Mouse (Mus musculus) mouse trophoblast stem cell (cell line): ENCODE results near the gene Eml6.
"Not testable (repeated sequence)": the region's sequence is repeated elsewhere in the genome, so short reads cannot be mapped to it uniquely, and the experiment has no call there.

ENCODE experiments used
- in situ Hi-C, 2 experiments: fragments of 300-500 bp; cut with MseI, MboI; formaldehyde crosslinking; loops; 2 replicates in 1 of 2; 3 replicates in 1 of 2; pipeline ENCODE4 v1.15.1; 2025

Eml6 gene

GRCm38 (mm10) chr11:29861040-29861439 is 164.8 kb downstream of the Eml6 start:
- in situ Hi-C loops, result no loop called here

- in situ Hi-C loops, result no loop called here
These were observed 185.1 kb downstream of the Eml6 start for GRCm38 (mm10) chr11:29840606-29841227.

GRCm38 (mm10) chr11:29839781-29840180 is 186.1 kb downstream of the Eml6 start:
- in situ Hi-C loops, result no loop called here

- in situ Hi-C loops, result no loop called here
These were observed 188.8 kb downstream of the Eml6 start for GRCm38 (mm10) chr11:29837066-29837465.

- in situ Hi-C loops, result no loop called here
These were observed 198.1 kb downstream of the Eml6 start for GRCm38 (mm10) chr11:29827729-29828128.

- in situ Hi-C loops, result no loop called here
These were observed 199.8 kb downstream of the Eml6 start for GRCm38 (mm10) chr11:29826001-29826400.

- in situ Hi-C loops, result not testable (repeated sequence)
These were observed 200.5 kb downstream of the Eml6 start, which contains the start of gene 4931440F15Rik for GRCm38 (mm10) chr11:29825271-29825718. TSS of gene 4931440F15Rik (minus strand) at chr11:29825668.

- in situ Hi-C loops, result not testable (repeated sequence)
These were observed 201.2 kb downstream of the Eml6 start for GRCm38 (mm10) chr11:29824474-29825270.

GRCm38 (mm10) chr11:29823141-29823540 is 202.7 kb downstream of the Eml6 start:
- in situ Hi-C loops, result no loop called here

- in situ Hi-C loops, result no loop called here
These were observed 210.2 kb downstream of the Eml6 start for GRCm38 (mm10) chr11:29815670-29816069.

- in situ Hi-C loops, result no loop called here
These were observed 210.6 kb downstream of the Eml6 start for GRCm38 (mm10) chr11:29815261-29815660.

- in situ Hi-C loops, result no loop called here
These were observed 212.6 kb downstream of the Eml6 start for GRCm38 (mm10) chr11:29813267-29813666.

- in situ Hi-C loops, result no loop called here
These were observed 213.4 kb downstream of the Eml6 start for GRCm38 (mm10) chr11:29812475-29812874.

- in situ Hi-C loops, result no loop called here
These were observed 215.5 kb downstream of the Eml6 start for GRCm38 (mm10) chr11:29810324-29810723.

- in situ Hi-C loops, result no loop called here
These were observed 216.7 kb downstream of the Eml6 start for GRCm38 (mm10) chr11:29808981-29809589.

- in situ Hi-C loops, result no loop called here
These were observed 217.5 kb downstream of the Eml6 start for GRCm38 (mm10) chr11:29808173-29808980.

- in situ Hi-C loops, result no loop called here
These were observed 218.5 kb downstream of the Eml6 start for GRCm38 (mm10) chr11:29807325-29807724.

GRCm38 (mm10) chr11:29801432-29802427 is 224.1 kb downstream of the Eml6 start:
- in situ Hi-C loops, result no loop called here

- in situ Hi-C loops, result no loop called here
These were observed 226.0 kb downstream of the Eml6 start for GRCm38 (mm10) chr11:29799839-29800238.

- in situ Hi-C loops, result no loop called here
These were observed 230.7 kb downstream of the Eml6 start for GRCm38 (mm10) chr11:29795106-29795505.
